Mouse (Mus musculus): Measurements from ENCODE around the gene Sh3rf1. TPM values are rescaled to one million over a fixed set of nuclear protein-coding genes. Genes with fewer than 3 reads are reported as not detected.

Gene Sh3rf1
- polyA plus RNA-seq, 1 experiment from 2014 or later = 34.7 TPM

DNA sequence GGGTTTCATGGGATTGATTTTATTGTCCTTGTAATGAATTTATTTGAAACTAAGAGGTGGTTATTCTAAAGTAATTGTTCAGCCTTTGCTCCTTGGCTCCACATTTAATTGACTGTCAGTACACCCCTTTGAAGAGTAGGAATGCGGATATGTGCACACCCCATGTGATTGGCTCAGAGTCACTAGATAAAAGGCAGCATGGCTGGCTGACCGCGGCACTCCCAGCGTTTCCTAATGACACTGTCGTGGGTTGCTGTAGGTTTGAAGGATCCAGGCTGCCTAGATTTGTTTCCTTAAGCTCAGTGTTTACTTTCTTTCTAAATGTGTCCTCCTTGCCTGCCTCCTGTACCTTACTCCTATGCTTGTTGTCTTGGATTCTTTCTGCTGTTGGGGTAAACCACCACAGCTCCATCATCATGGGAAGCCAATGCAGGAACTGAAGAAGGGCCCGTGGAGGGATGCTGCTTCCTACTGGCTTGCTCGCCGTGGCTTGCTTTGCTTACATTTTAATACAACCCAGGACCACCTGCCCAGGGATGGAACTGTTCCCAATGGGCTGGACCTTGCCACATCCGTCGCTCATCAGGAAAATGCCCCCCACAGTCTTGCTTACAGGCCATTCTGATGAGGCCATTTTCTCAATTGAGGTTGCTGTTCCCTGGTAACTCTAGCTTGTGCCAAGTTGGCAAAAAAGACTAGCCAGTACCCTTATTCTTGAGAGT lies 93.3 kb downstream of the Sh3rf1 start:
- Histone ChIP-seq H3K4me3 (ENCODE audit: low read depth, low read length) (no peak overlapping the region), H3K27me3 (ENCODE audit: control insufficient read depth, insufficient read depth, low read depth, low read length) (no peaks in the 10 kb centered on the region), H3K9me3 (replicated peaks; ENCODE audit: control insufficient read depth, low read length, poor library complexity, severe bottlenecking) (no peaks in the 10 kb centered on the region), H3K4me2 (ENCODE audit: low read length) (no peak overlapping the region), H3K9ac (ENCODE audit: low read depth, low read length) (no peak overlapping the region), H3K27ac (ENCODE audit: low read length) (peak overlapping the region; percentile 65), H3K4me1 (ENCODE audit: control insufficient read depth, insufficient read depth, low read length) (peaks cover 5% of the 10 kb centered on the region), H3K36me3 (ENCODE audit: control insufficient read depth, insufficient read depth, low read length) (no peaks in the 10 kb centered on the region)
- ATAC-seq = no peak
- WGBS = 51% methylated on average over 10 of the region's 10 CpGs

- no peak overlapping the region for H3K4me2 ChIP-seq (ENCODE audit: low read length)
- no peak overlapping the region for H3K4me3 ChIP-seq (ENCODE audit: low read depth, low read length)
- peak; percentile 70 for ATAC-seq
- H3K4me1 ChIP-seq (ENCODE audit: control insufficient read depth, insufficient read depth, low read length) = peaks cover 5% of the 10 kb centered on the region
- WGBS = 44% methylated on average over 6 of the region's 6 CpGs
- no peaks in the 10 kb centered on the region for H3K27me3 ChIP-seq (ENCODE audit: control insufficient read depth, insufficient read depth, low read depth, low read length)
- no peaks in the 10 kb centered on the region for H3K9me3 ChIP-seq (replicated peaks; ENCODE audit: control insufficient read depth, low read length, poor library complexity, severe bottlenecking)
- peak overlapping the region; percentile 65 for H3K27ac ChIP-seq (ENCODE audit: low read length)
- H3K36me3 ChIP-seq (ENCODE audit: control insufficient read depth, insufficient read depth, low read length) = no peaks in the 10 kb centered on the region
- no peak overlapping the region for H3K9ac ChIP-seq (ENCODE audit: low read depth, low read length)
Observed at GRCm38 (mm10) chr8:61317535-61318136, 94.0 kb downstream of the Sh3rf1 start.

DNA sequence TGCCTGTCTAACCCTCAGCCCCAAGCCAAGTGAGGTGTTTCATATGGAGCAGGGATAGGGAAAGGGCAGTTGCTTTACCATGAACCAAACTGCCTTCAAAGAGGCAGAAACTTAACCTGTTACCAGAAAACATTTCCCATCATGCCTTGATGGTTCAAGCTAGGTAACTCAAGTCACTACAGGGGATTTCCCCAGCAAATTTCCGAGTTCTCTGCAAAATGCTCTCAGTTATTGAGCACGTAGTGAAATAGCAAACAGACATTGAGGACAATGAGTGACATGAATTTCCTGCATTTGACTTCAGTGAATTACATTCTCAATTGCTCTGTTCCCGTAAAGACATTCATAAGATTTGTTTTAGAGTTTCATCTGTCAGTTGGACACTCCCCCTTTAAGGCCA lies 97.5 kb downstream of the Sh3rf1 start:
- WGBS = 80% methylated on average over 3 of the region's 3 CpGs
- ATAC-seq = no peak
- no peak overlapping the region for H3K4me3 ChIP-seq (ENCODE audit: low read depth, low read length)
- no peaks in the 10 kb centered on the region for H3K9me3 ChIP-seq (replicated peaks; ENCODE audit: control insufficient read depth, low read length, poor library complexity, severe bottlenecking)
- H3K9ac ChIP-seq (ENCODE audit: low read depth, low read length) = no peak overlapping the region
- peaks cover 22% of the 10 kb centered on the region for H3K4me1 ChIP-seq (ENCODE audit: control insufficient read depth, insufficient read depth, low read length)
- no peaks in the 10 kb centered on the region for H3K36me3 ChIP-seq (ENCODE audit: control insufficient read depth, insufficient read depth, low read length)
- H3K4me2 ChIP-seq (ENCODE audit: low read length) = no peak overlapping the region
- H3K27me3 ChIP-seq (ENCODE audit: control insufficient read depth, insufficient read depth, low read depth, low read length) = no peaks in the 10 kb centered on the region
- H3K27ac ChIP-seq (ENCODE audit: low read length) = no peak overlapping the region

DNA sequence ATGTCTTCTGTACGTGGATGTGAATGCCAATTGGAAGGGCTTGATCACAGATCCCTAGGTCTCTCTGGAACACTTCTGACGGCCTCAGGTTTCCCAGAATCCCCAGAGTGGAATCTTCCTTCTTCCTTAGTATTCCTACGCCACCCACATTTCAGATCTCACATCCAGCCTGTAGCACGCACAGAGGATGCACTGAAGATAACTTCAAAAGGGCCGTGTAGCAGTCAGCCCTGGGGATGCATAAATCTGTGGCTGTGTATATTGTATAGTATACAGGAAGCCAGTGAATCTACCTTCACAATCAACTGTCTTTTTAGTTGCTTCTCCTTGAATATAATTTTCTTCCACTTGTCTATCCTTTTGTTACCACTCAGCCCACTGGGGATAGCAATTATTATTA lies 98.1 kb downstream of the Sh3rf1 start:
- Histone ChIP-seq H3K4me1 (ENCODE audit: control insufficient read depth, insufficient read depth, low read length) (peaks cover 22% of the 10 kb centered on the region), H3K27me3 (ENCODE audit: control insufficient read depth, insufficient read depth, low read depth, low read length) (no peaks in the 10 kb centered on the region), H3K9ac (ENCODE audit: low read depth, low read length) (no peak overlapping the region), H3K27ac (ENCODE audit: low read length) (0 out of 2 replicates have a peak overlapping the region, but pooled peaks have one; percentile 11), H3K4me2 (ENCODE audit: low read length) (no peak overlapping the region), H3K9me3 (replicated peaks; ENCODE audit: control insufficient read depth, low read length, poor library complexity, severe bottlenecking) (no peaks in the 10 kb centered on the region), H3K36me3 (ENCODE audit: control insufficient read depth, insufficient read depth, low read length) (no peaks in the 10 kb centered on the region), H3K4me3 (ENCODE audit: low read depth, low read length) (no peak overlapping the region)
- 57% methylated on average over 5 of the region's 5 CpGs for WGBS
- ATAC-seq = no peak

DNA sequence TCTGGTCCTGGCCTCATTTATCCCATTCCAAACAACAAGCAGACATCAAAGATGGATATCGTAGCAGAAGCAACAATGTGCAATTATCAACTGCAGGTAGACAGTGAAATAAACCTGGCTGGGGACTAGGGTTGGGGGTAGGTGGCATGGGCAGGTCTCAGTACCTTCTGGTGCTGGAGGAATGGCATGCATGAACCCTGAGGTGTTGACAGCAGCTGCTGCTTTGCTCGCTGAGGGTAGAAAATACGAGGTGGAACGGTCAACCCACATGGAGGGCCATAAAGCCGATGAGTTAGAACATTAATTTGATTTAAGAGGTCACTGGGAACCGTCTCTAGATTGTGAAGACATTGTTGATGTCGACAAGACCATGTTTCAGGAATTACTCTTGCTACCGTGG lies 98.8 kb downstream of the Sh3rf1 start:
- H3K4me1 ChIP-seq (ENCODE audit: control insufficient read depth, insufficient read depth, low read length) = peaks cover 22% of the 10 kb centered on the region
- no peak for ATAC-seq
- H3K4me3 ChIP-seq (ENCODE audit: low read depth, low read length) = no peak overlapping the region
- no peak overlapping the region for H3K4me2 ChIP-seq (ENCODE audit: low read length)
- H3K27me3 ChIP-seq (ENCODE audit: control insufficient read depth, insufficient read depth, low read depth, low read length) = no peaks in the 10 kb centered on the region
- H3K27ac ChIP-seq (ENCODE audit: low read length) = no peak overlapping the region
- 93% methylated on average over 8 of the region's 8 CpGs for WGBS
- H3K9me3 ChIP-seq (replicated peaks; ENCODE audit: control insufficient read depth, low read length, poor library complexity, severe bottlenecking) = no peaks in the 10 kb centered on the region
- H3K9ac ChIP-seq (ENCODE audit: low read depth, low read length) = no peak overlapping the region
- no peaks in the 10 kb centered on the region for H3K36me3 ChIP-seq (ENCODE audit: control insufficient read depth, insufficient read depth, low read length)

DNA sequence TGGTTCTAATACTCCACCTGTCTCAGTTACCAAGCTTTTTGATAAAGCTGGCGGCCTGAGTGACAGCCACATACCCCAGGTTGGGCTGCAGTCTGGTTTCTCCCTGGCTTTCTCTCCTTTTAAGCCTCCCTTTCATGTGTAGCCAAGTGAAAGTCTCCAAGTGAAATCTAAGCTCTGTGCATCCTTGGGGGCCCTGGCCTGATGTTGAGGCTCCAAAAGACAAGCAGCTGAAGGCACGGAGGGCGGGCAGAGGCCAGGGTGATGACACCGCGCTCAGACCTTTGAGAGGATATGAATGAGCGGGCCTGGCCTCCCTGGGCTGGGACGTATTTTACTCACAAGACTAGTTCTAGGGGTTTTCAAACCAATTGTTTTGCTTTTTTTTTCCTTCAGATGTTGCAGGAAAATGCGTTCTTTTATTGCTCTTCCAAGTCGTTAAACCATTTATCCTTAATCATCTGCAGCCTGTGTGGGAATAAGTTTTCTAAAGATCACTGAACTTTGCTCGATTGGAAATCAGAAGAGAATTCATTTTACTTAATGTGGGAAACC lies 100.8 kb downstream of the Sh3rf1 start:
- Histone ChIP-seq H3K9me3 (replicated peaks; ENCODE audit: control insufficient read depth, low read length, poor library complexity, severe bottlenecking) (no peaks in the 10 kb centered on the region), H3K36me3 (ENCODE audit: control insufficient read depth, insufficient read depth, low read length) (no peaks in the 10 kb centered on the region), H3K27me3 (ENCODE audit: control insufficient read depth, insufficient read depth, low read depth, low read length) (no peaks in the 10 kb centered on the region), H3K4me2 (ENCODE audit: low read length) (no peak overlapping the region), H3K9ac (ENCODE audit: low read depth, low read length) (no peak overlapping the region), H3K27ac (ENCODE audit: low read length) (no peak overlapping the region), H3K4me3 (ENCODE audit: low read depth, low read length) (no peak overlapping the region), H3K4me1 (ENCODE audit: control insufficient read depth, insufficient read depth, low read length) (peaks cover 17% of the 10 kb centered on the region)
- no peak for ATAC-seq
- 20% methylated on average over 10 of the region's 10 CpGs for WGBS

DNA sequence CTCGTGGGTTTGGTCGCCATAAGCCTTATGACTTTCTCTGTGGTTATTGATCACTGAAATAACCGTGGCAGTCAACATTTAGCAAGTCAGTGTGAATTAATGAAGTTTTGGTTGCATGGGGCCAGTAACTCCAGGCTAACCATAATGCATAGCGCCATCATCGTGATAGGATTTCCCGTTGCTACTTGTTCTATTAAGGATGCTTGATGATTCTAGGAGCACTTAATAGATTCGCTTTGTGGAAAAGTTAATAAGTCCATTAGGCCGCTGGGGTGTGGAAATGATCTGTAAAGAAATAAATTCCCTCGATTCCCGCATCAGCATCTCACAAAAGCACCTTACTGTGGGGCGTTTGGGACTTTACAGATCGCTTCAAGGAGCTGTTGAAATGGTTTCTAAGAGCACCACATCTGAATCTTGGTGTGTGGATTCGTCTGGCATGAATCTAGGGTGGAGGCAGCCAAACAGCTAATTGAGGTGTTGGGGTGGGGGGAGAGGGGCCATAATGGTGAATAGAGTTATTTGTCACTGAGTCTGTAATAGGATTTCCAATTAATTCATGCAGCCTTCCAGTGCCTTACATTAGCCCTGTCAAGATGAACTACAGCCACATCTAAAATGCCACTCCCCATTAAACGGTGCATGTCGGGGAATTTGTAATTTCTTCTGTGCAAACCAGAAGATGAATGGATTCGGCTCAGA lies 101.5 kb downstream of the Sh3rf1 start:
- Histone ChIP-seq H3K4me3 (ENCODE audit: low read depth, low read length) (no peak overlapping the region), H3K36me3 (ENCODE audit: control insufficient read depth, insufficient read depth, low read length) (peaks cover 3% of the 10 kb centered on the region; the same call in 1 of the 2 replicates), H3K9ac (ENCODE audit: low read depth, low read length) (no peak overlapping the region), H3K9me3 (replicated peaks; ENCODE audit: control insufficient read depth, low read length, poor library complexity, severe bottlenecking) (no peaks in the 10 kb centered on the region), H3K4me2 (ENCODE audit: low read length) (peak overlapping the region; percentile 25; the same call in 1 of the 2 replicates), H3K27me3 (ENCODE audit: control insufficient read depth, insufficient read depth, low read depth, low read length) (no peaks in the 10 kb centered on the region), H3K4me1 (ENCODE audit: control insufficient read depth, insufficient read depth, low read length) (peaks cover 17% of the 10 kb centered on the region), H3K27ac (ENCODE audit: low read length) (no peak overlapping the region)
- ATAC-seq = peak; percentile 61
- 16% methylated on average over 16 of the region's 16 CpGs for WGBS

DNA sequence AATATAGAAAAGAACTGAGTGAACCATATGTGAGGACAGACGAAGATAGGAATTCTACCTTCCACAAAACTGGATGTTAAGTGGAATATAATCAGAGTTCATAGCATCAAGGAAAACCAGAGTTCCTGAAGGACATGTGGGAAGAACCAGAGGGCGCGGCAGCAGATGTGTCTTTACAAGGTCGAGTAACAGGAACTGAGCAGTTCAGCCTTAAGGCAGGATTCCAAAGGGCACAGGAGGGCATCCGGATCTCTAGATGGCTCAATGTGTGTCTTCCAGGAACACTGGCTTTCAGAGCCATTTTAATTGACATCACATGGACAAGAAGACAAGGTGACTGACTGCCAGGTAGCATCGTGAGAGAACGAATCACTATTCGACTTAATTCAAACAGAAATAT lies 102.6 kb downstream of the Sh3rf1 start:
- Histone ChIP-seq H3K4me2 (ENCODE audit: low read length) (no peak overlapping the region), H3K27me3 (ENCODE audit: control insufficient read depth, insufficient read depth, low read depth, low read length) (no peaks in the 10 kb centered on the region), H3K4me3 (ENCODE audit: low read depth, low read length) (no peak overlapping the region), H3K36me3 (ENCODE audit: control insufficient read depth, insufficient read depth, low read length) (peaks cover 3% of the 10 kb centered on the region; the same call in 1 of the 2 replicates), H3K9ac (ENCODE audit: low read depth, low read length) (no peak overlapping the region), H3K9me3 (replicated peaks; ENCODE audit: control insufficient read depth, low read length, poor library complexity, severe bottlenecking) (no peaks in the 10 kb centered on the region), H3K27ac (ENCODE audit: low read length) (no peak overlapping the region), H3K4me1 (ENCODE audit: control insufficient read depth, insufficient read depth, low read length) (peaks cover 17% of the 10 kb centered on the region)
- 87% methylated on average over 8 of the region's 8 CpGs for WGBS
- ATAC-seq = no peak

GRCm38 (mm10) chr8:61327333-61327732 lies 103.7 kb downstream of the Sh3rf1 start:
- WGBS = 92% methylated on average over 5 of the region's 5 CpGs
- H3K9me3 ChIP-seq (replicated peaks; ENCODE audit: control insufficient read depth, low read length, poor library complexity, severe bottlenecking) = no peaks in the 10 kb centered on the region
- no peak overlapping the region for H3K4me2 ChIP-seq (ENCODE audit: low read length)
- no peak overlapping the region for H3K9ac ChIP-seq (ENCODE audit: low read depth, low read length)
- peaks cover 3% of the 10 kb centered on the region; the same call in 1 of the 2 replicates for H3K36me3 ChIP-seq (ENCODE audit: control insufficient read depth, insufficient read depth, low read length)
- H3K27ac ChIP-seq (ENCODE audit: low read length) = no peak overlapping the region
- H3K4me1 ChIP-seq (ENCODE audit: control insufficient read depth, insufficient read depth, low read length) = peaks cover 17% of the 10 kb centered on the region
- no peaks in the 10 kb centered on the region for H3K27me3 ChIP-seq (ENCODE audit: control insufficient read depth, insufficient read depth, low read depth, low read length)
- no peak for ATAC-seq
- H3K4me3 ChIP-seq (ENCODE audit: low read depth, low read length) = no peak overlapping the region

Data from midbrain, embryonic 16.5 days (tissue).